Mouse (Mus musculus) MEL (cell line): ENCODE results near the gene Cecr2.
"Not testable (repeated sequence)": the region's sequence is repeated elsewhere in the genome, so short reads cannot be mapped to it uniquely, and the experiment has no call there.

ENCODE experiments used
- CTCF ChIP-seq, 3 experiments: IDR thresholded peaks in 2 of 3; conservative IDR thresholded peaks in 1 of 3; 2 replicates each; pipeline ENCODE4 v1.5.1; 2011 to 2012; ENCODE audit warnings: low read length in 3 of 3, low read depth in 2 of 3, mild to moderate bottlenecking in 2 of 3, improper control_type of control experiment in 1 of 3, inconsistent platforms in 1 of 3, mixed read lengths in 1 of 3, moderate library complexity in 1 of 3; ENCODE audit not compliant: control insufficient read depth in 1 of 3, insufficient read depth in 1 of 3, poor library complexity in 1 of 3, severe bottlenecking in 1 of 3
- NRF1 ChIP-seq: IDR thresholded peaks from 2 replicates; pipeline ENCODE4 v1.6.1; 2014; ENCODE audit warnings: low read depth, mild to moderate bottlenecking, inconsistent platforms, low read length, improper control_type of control experiment, moderate library complexity; ENCODE audit not compliant: poor library complexity, insufficient read depth, severe bottlenecking
- TBP ChIP-seq: IDR thresholded peaks from 2 replicates; pipeline ENCODE4 v1.8.0; 2011; ENCODE audit warnings: low read depth, low read length, improper control_type of control experiment
- TCF12 ChIP-seq: IDR thresholded peaks from 2 replicates; pipeline ENCODE4 v1.6.1; 2014; ENCODE audit warnings: low read depth, mild to moderate bottlenecking, inconsistent platforms, low read length, improper control_type of control experiment, moderate library complexity

GRCm38 (mm10) chr6:120811999-120812398 lies 145.8 kb downstream of the Cecr2 start:
- TF ChIP-seq TCF12; TBP; NRF1; CTCF (IDR thresholded peaks at IDR 0.05 in 2 of 3, conservative IDR thresholded peaks at IDR 0.05 in 1 of 3; ENCODE audit: control insufficient read depth in 1 of 3, insufficient read depth in 1 of 3, low read depth in 2 of 3, low read length in 3 of 3, poor library complexity in 1 of 3, severe bottlenecking in 1 of 3): not testable (repeated sequence)
